Mouse (Mus musculus): Measurements from ENCODE around the gene Retn. TPM values are rescaled to one million over a fixed set of nuclear protein-coding genes. Genes with fewer than 3 reads are reported as not detected.

The Retn gene
- polyA plus RNA-seq, 1 experiment from 2014 or later, result not detected

DNA sequence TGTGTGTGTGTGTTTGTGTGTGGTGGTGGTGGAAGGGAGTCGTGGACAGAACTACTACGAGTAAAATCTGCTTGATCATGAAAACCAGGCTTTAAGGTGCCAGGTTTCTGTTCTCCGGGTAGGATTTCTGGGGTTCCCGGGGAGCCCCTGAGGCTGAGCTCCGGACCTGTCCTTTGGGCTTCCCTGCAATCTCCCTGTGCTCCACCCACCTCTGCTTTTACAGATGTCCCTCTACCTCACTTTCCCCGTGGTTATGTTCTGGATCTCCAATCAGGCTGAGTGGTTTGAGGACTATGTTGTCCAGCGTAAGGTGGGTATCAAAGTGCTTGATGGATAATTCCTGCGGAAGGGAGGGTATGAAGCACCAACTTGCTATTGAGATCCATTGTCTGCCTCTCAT is 33.5 kb upstream of the Retn start:
- Histone ChIP-seq H3K4me3 (ENCODE audit: low read depth, low read length) (peak overlapping the region; percentile 75), H3K4me2 (ENCODE audit: low read depth, low read length) (peak overlapping the region; percentile 74), H3K9ac (replicated peaks) (peak overlapping the region; percentile 68; the same call in 1 of the 2 replicates), H3K27me3 (ENCODE audit: insufficient read depth, low read length) (no peaks in the 10 kb centered on the region), H3K9me3 (ENCODE audit: low read length) (no peaks in the 10 kb centered on the region), H3K4me1 (ENCODE audit: insufficient read depth) (peaks cover 19% of the 10 kb centered on the region), H3K27ac (ENCODE audit: low read depth) (no peak overlapping the region), H3K36me3 (replicated peaks; ENCODE audit: insufficient read depth, low read length) (peaks cover 16% of the 10 kb centered on the region)
- WGBS (ENCODE audit: insufficient replicate concordance), result 62% methylated on average over 8 of the region's 8 CpGs
- ATAC-seq (no peak), DNase-seq (no peak)
- TF ChIP-seq EP300 (IDR thresholded peaks at IDR 0.05; ENCODE audit: low read depth) (no peak), CTCF (IDR thresholded peaks at IDR 0.05; ENCODE audit: low read depth) (no peak)

DNA sequence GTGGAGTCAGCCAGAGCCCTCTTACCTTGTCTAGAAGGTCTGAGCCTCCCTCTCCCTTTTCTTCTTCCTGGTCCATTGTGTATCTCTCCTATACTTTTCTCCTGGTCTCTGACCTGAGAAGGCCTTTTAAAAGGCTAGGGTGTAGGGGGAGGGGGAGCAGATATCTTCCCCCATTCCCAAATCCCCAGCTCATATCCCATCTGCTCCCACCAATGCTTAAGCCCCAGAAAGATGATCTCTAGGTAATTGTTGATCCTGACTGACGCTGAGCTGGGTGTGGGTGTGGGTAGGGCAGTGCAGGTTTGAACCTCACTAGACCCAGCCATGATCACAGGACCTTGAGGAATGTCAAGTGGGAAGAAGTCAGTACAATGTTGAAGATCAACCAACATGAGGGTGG is 30.1 kb upstream of the Retn start, which contains the start of gene Pcp2:
TSS of gene Pcp2 (minus strand) at position 101 of the 400 bp plus-strand sequence.
- ATAC-seq, result no peak
- no peak within 1 kb of the TSS for H3K4me2 ChIP-seq (ENCODE audit: low read depth, low read length)
- no peak within 1 kb of the TSS for H3K27ac ChIP-seq (ENCODE audit: low read depth)
- H3K4me1 ChIP-seq (ENCODE audit: insufficient read depth), result peaks cover 9% of the 10 kb centered on the region
- H3K36me3 ChIP-seq (replicated peaks; ENCODE audit: insufficient read depth, low read length), result peaks cover 4% of the 10 kb centered on the region; the same call in 1 of the 2 replicates
- H3K9me3 ChIP-seq (ENCODE audit: low read length), result no peaks in the 10 kb centered on the region
- TF ChIP-seq CTCF (IDR thresholded peaks at IDR 0.05; ENCODE audit: low read depth) (no peak), EP300 (IDR thresholded peaks at IDR 0.05; ENCODE audit: low read depth) (no peak)
- no peak for DNase-seq
- no peak within 1 kb of the TSS for H3K9ac ChIP-seq (replicated peaks)
- no peak within 1 kb of the TSS for H3K4me3 ChIP-seq (ENCODE audit: low read depth, low read length)
- WGBS (ENCODE audit: insufficient replicate concordance), result 72% methylated on average over 1 of the region's 1 CpGs
- no peaks in the 10 kb centered on the region for H3K27me3 ChIP-seq (ENCODE audit: insufficient read depth, low read length)

DNA sequence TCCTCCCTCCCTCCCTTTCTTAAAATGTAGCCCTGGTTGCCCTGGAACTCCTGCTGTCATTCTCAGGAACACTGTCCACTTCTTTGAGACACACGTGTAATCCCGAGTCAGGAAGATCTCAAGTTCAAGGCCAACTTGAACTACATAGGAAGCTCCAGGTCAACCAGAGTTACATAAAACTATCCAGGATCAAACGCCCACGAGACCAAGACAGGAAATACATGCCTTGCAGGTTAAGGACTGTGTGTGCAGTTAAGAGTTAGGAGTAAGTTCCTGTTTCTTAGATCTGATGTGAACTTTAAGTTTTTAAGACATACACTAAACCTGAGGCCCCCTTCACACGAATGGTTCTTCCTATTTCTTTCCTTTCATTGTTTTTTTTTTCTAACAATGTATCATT is 28.6 kb upstream of the Retn start:
- ATAC-seq, result no peak
- Histone ChIP-seq H3K27ac (ENCODE audit: low read depth) (no peak overlapping the region), H3K36me3 (replicated peaks; ENCODE audit: insufficient read depth, low read length) (peaks cover 4% of the 10 kb centered on the region; the same call in 1 of the 2 replicates), H3K9me3 (ENCODE audit: low read length) (no peaks in the 10 kb centered on the region), H3K4me1 (ENCODE audit: insufficient read depth) (peaks cover 17% of the 10 kb centered on the region), H3K4me2 (ENCODE audit: low read depth, low read length) (no peak overlapping the region), H3K4me3 (ENCODE audit: low read depth, low read length) (no peak overlapping the region), H3K27me3 (ENCODE audit: insufficient read depth, low read length) (no peaks in the 10 kb centered on the region), H3K9ac (replicated peaks) (no peak overlapping the region)
- WGBS (ENCODE audit: insufficient replicate concordance), result 22% methylated on average over 5 of the region's 5 CpGs
- DNase-seq, result no peak
- no peak for TF ChIP-seq EP300 (IDR thresholded peaks at IDR 0.05; ENCODE audit: low read depth)
- no peak for TF ChIP-seq CTCF (IDR thresholded peaks at IDR 0.05; ENCODE audit: low read depth)

DNA sequence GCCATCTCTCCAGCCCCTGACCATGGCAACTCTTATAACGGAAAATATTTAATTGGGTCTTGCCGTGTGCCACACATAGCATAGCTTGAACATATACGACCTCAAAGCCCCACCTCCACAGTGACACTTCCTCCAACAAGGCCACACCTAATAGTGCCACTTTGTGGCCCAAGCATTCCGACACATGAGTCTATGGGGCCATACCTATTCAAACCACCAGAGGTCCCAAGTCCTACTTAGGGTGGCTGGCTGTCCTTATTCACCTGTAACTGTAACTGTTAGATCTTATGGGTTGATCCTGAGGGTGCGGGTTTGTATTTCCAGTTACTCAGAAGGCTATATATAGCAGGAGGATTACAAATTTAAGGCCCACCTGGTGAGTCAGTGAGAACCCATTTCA is 27.6 kb upstream of the Retn start:
- 43% methylated on average over 5 of the region's 5 CpGs for WGBS (ENCODE audit: insufficient replicate concordance)
- H3K4me2 ChIP-seq (ENCODE audit: low read depth, low read length), result no peak overlapping the region

GRCm38 (mm10) chr8:3630647-3631477 is 24.7 kb upstream of the Retn start, which contains the start of gene Stxbp2:
Gene Stxbp2, plus strand, starts transcription at chr8:3630955.
- H3K27ac ChIP-seq (ENCODE audit: low read depth), result peak within 1 kb of the TSS; percentile 42
- ATAC-seq (peak; percentile 97), DNase-seq (peak; percentile 91)
- H3K9ac ChIP-seq (replicated peaks), result peak within 1 kb of the TSS; percentile 66
- H3K4me3 ChIP-seq (ENCODE audit: low read depth, low read length), result peak within 1 kb of the TSS; percentile 67
- H3K36me3 ChIP-seq (replicated peaks; ENCODE audit: insufficient read depth, low read length), result peaks cover 32% of the 10 kb centered on the region
- peak within 1 kb of the TSS; percentile 68 for H3K4me2 ChIP-seq (ENCODE audit: low read depth, low read length)
- TF ChIP-seq EP300 (IDR thresholded peaks at IDR 0.05; ENCODE audit: low read depth) (no peak), CTCF (IDR thresholded peaks at IDR 0.05; ENCODE audit: low read depth) (no peak)
- H3K4me1 ChIP-seq (ENCODE audit: insufficient read depth), result peaks cover 17% of the 10 kb centered on the region
- 4% methylated on average over 44 of the region's 47 CpGs for WGBS (ENCODE audit: insufficient replicate concordance)
- no peaks in the 10 kb centered on the region for H3K27me3 ChIP-seq (ENCODE audit: insufficient read depth, low read length)
- no peaks in the 10 kb centered on the region for H3K9me3 ChIP-seq (ENCODE audit: low read length)

More for the DNA sequence above, 27.6 kb upstream of the Retn start:
- no peaks in the 10 kb centered on the region for H3K9me3 ChIP-seq (ENCODE audit: low read length)
- no peak overlapping the region for H3K27ac ChIP-seq (ENCODE audit: low read depth)
- no peak overlapping the region for H3K9ac ChIP-seq (replicated peaks)
- no peak overlapping the region for H3K4me3 ChIP-seq (ENCODE audit: low read depth, low read length)
- DNase-seq, result peak; percentile 52
- H3K36me3 ChIP-seq (replicated peaks; ENCODE audit: insufficient read depth, low read length), result peaks cover 9% of the 10 kb centered on the region; the same call in 1 of the 2 replicates
- TF ChIP-seq EP300 (IDR thresholded peaks at IDR 0.05; ENCODE audit: low read depth), result no peak
- peak; percentile 72 for TF ChIP-seq CTCF (IDR thresholded peaks at IDR 0.05; ENCODE audit: low read depth)
- H3K4me1 ChIP-seq (ENCODE audit: insufficient read depth), result peaks cover 17% of the 10 kb centered on the region
- peak; percentile 37 for ATAC-seq
- no peaks in the 10 kb centered on the region for H3K27me3 ChIP-seq (ENCODE audit: insufficient read depth, low read length)

- Histone ChIP-seq H3K4me2 (ENCODE audit: low read depth, low read length) (peak overlapping the region; percentile 68), H3K36me3 (replicated peaks; ENCODE audit: insufficient read depth, low read length) (peaks cover 38% of the 10 kb centered on the region), H3K9me3 (ENCODE audit: low read length) (no peaks in the 10 kb centered on the region), H3K27me3 (ENCODE audit: insufficient read depth, low read length) (no peaks in the 10 kb centered on the region), H3K9ac (replicated peaks) (peak overlapping the region; percentile 66), H3K27ac (ENCODE audit: low read depth) (peak overlapping the region; percentile 42), H3K4me3 (ENCODE audit: low read depth, low read length) (peak overlapping the region; percentile 67), H3K4me1 (ENCODE audit: insufficient read depth) (peaks cover 17% of the 10 kb centered on the region)
- WGBS (ENCODE audit: insufficient replicate concordance), result 7% methylated on average over 8 of the region's 8 CpGs
- TF ChIP-seq EP300 (IDR thresholded peaks at IDR 0.05; ENCODE audit: low read depth), result no peak
- no peak for TF ChIP-seq CTCF (IDR thresholded peaks at IDR 0.05; ENCODE audit: low read depth)
- DNase-seq (peak; percentile 57), ATAC-seq (peak; percentile 29)
Observed at GRCm38 (mm10) chr8:3631478-3631875, 24.1 kb upstream of the Retn start.
